8 mouse cellular contexts compared by ENCODE assay signal in genomic region chr14:54714121-54714520, GRCm38 (mm10). TPM values are rescaled to one million over a fixed set of nuclear protein-coding genes. Genes with fewer than 3 reads are reported as not detected.
A peak's percentile ranks its signal among the peaks of the same experiment; 100 is the strongest.
DNase-seq lines count a peak whose midpoint lies in the region; ATAC-seq lines count a peak whose summit lies in the region.

No protein-coding gene starts in this region.

- no peaks in the 10 kb centered on the region for H3K9me3 ChIP-seq in limb, embryonic 10.5 days (replicated peaks)
- H3K9me3 ChIP-seq in midbrain, embryonic 12.5 days = no peaks in the 10 kb centered on the region

- no peak overlapping the region for H3K27ac ChIP-seq in limb, embryonic 10.5 days
- no peak overlapping the region for H3K27ac ChIP-seq in midbrain, embryonic 12.5 days (replicated peaks)

- H3K36me3 ChIP-seq in limb, embryonic 10.5 days = no peaks in the 10 kb centered on the region
- no peaks in the 10 kb centered on the region for H3K36me3 ChIP-seq in midbrain, embryonic 12.5 days

- peak overlapping the region; percentile 55; the same call in 1 of the 2 replicates for H3K9ac ChIP-seq in midbrain, embryonic 12.5 days (replicated peaks)

- H3K4me3 ChIP-seq in limb, embryonic 10.5 days = peak overlapping the region; percentile 36
- peak overlapping the region; percentile 35 for H3K4me3 ChIP-seq in midbrain, embryonic 12.5 days

- H3K4me1 ChIP-seq in limb, embryonic 10.5 days = peaks cover 18% of the 10 kb centered on the region; the same call in 1 of the 2 replicates
- no peaks in the 10 kb centered on the region; the same call in 1 of the 2 replicates for H3K4me1 ChIP-seq in midbrain, embryonic 12.5 days

- H3K4me2 ChIP-seq in midbrain, embryonic 12.5 days (replicated peaks) = peak overlapping the region; percentile 66

- peak; percentile 48; the same call in 1 of the 2 replicates for ATAC-seq in midbrain, embryonic 12.5 days (ENCODE audit: low FRiP score, low read depth)

- peak; percentile 95 for DNase-seq in 416B (ENCODE audit: low read depth)
- peak; percentile 68 for DNase-seq in adrenal gland, adult 2 months
- DNase-seq in embryo, embryonic 11.5 days (ENCODE audit: low read depth, low spot score) = peak; percentile 84
- DNase-seq in heart, adult 18-20 months = peak; percentile 77 to 85
- peak; percentile 83 for DNase-seq in kidney, adult 18-20 months
- peak; percentile 69 for DNase-seq in limb, embryonic 10.5 days (ENCODE audit: low spot score)
- DNase-seq in skeletal muscle tissue, adult 2 months (ENCODE audit: low read depth, low spot score) = peak; percentile 58

- WGBS in limb, embryonic 10.5 days = under 1% methylated on average over 13 of the region's 13 CpGs
- 3% methylated on average over 13 of the region's 13 CpGs for WGBS in midbrain, embryonic 12.5 days

- peaks cover 13% of the 10 kb centered on the region for H3K27me3 ChIP-seq in limb, embryonic 10.5 days (ENCODE audit: low read depth, poor library complexity, severe bottlenecking)
- peaks cover 7% of the 10 kb centered on the region; the same call in 1 of the 2 replicates for H3K27me3 ChIP-seq in midbrain, embryonic 12.5 days

RNA-seq across cellular contexts. Expression of gene Cebpe, which starts 2.1 kb away (rescaled TPM):
- total RNA-seq in adrenal gland, adult 2 months (2021) = not detected
- polyA plus RNA-seq in adrenal gland, adult 2 months (2012; rRNA removed) = 0.18 and 0.52 TPM in 2 replicates
- total RNA-seq in heart, adult 18-20 months (2021) = not detected
- not detected in 2 replicates for polyA plus RNA-seq in limb, embryonic 10.5 days (2016; fragmentation: Nextera tagmentation; extraction: Ambion mirVana)
- 0.38 TPM in 1 of 2 replicates, not detected in the other for polyA plus RNA-seq in midbrain, embryonic 12.5 days (2016; fragmentation: Nextera tagmentation; extraction: Ambion mirVana)

RNA-seq across cellular contexts. Expression of gene Gm29776, which starts 15.5 kb away (rescaled TPM):
- total RNA-seq in adrenal gland, adult 2 months (2021) = not detected
- 0.07 and 0.08 TPM in 2 replicates for polyA plus RNA-seq in adrenal gland, adult 2 months (2012; rRNA removed)
- total RNA-seq in heart, adult 18-20 months (2021) = not detected
- 0.10 and 0.16 TPM in 2 replicates for polyA plus RNA-seq in limb, embryonic 10.5 days (2016; fragmentation: Nextera tagmentation; extraction: Ambion mirVana)
- polyA plus RNA-seq in midbrain, embryonic 12.5 days (2016; fragmentation: Nextera tagmentation; extraction: Ambion mirVana) = 0.09 and 0.11 TPM in 2 replicates

RNA-seq across cellular contexts. Expression of gene Acin1, which starts 27.4 kb away (rescaled TPM):
- total RNA-seq in adrenal gland, adult 2 months (2021) = 100 to 1,000 TPM; 120 to 177 TPM
- 93.0 and 109 TPM in 2 replicates for polyA plus RNA-seq in adrenal gland, adult 2 months (2012; rRNA removed)
- total RNA-seq in heart, adult 18-20 months (2021) = 10 to 100 TPM; 64.7 to 81.3 TPM
- polyA plus RNA-seq in limb, embryonic 10.5 days (2016; fragmentation: Nextera tagmentation; extraction: Ambion mirVana) = 142 and 144 TPM in 2 replicates
- polyA plus RNA-seq in midbrain, embryonic 12.5 days (2016; fragmentation: Nextera tagmentation; extraction: Ambion mirVana) = 176 and 178 TPM in 2 replicates

RNA-seq across cellular contexts. Expression of gene 1700123O20Rik, which starts 28.1 kb away (rescaled TPM):
- total RNA-seq in adrenal gland, adult 2 months (2021) = 10 to 100 TPM; 39.8 to 41.7 TPM
- polyA plus RNA-seq in adrenal gland, adult 2 months (2012; rRNA removed) = 52.7 and 81.0 TPM in 2 replicates
- total RNA-seq in heart, adult 18-20 months (2021) = 10 to 100 TPM; 15.4 to 15.5 TPM
- polyA plus RNA-seq in limb, embryonic 10.5 days (2016; fragmentation: Nextera tagmentation; extraction: Ambion mirVana) = 112 and 116 TPM in 2 replicates
- polyA plus RNA-seq in midbrain, embryonic 12.5 days (2016; fragmentation: Nextera tagmentation; extraction: Ambion mirVana) = 84.9 and 89.0 TPM in 2 replicates
